Mouse (Mus musculus) layer of hippocampus, postnatal 36 days (tissue): ENCODE data around the gene Creb3l1. TPM values are rescaled to one million over a fixed set of nuclear protein-coding genes. Genes with fewer than 3 reads are reported as not detected.

Experiments
- DNase-seq, 2 experiments: peaks; one replicate each; pipeline ENCODE4 v3.0.0; 2022
- total RNA-seq, 2 experiments: library from RNA; stranded (reverse); gene quantifications; 2 replicates each; pipeline ENCODE4 v1.2.3; 2021

Creb3l1 gene
- 1 to 10 TPM; 3.4 to 4.3 TPM for total RNA-seq

GRCm38 (mm10) chr2:92024274-92024672 is at the start of gene Creb3l1:
Creb3l1 (minus strand) TSS chr2:92024502.
- DNase-seq, result peak; percentile 45 to 49

DNA sequence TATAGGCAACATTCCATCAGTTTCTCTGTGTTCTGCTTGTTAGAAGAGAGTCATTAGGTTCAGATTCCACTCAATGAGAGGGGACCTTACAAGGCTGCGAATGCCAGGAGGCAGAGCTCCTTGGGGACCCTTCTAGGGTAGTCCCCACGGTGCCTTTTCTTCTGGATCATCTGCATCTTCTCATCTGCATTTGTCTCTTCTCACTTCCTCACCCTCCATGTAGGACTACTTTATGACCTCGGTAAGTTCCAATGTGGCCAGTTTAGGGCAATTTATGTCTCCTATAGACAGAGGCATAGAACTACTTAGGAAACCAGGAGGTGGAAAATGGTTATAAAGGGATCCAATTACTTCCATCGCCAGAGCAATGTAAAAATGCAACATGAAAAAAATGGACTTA is 46.8 kb upstream of the Creb3l1 start:
- no peak for DNase-seq

DNA sequence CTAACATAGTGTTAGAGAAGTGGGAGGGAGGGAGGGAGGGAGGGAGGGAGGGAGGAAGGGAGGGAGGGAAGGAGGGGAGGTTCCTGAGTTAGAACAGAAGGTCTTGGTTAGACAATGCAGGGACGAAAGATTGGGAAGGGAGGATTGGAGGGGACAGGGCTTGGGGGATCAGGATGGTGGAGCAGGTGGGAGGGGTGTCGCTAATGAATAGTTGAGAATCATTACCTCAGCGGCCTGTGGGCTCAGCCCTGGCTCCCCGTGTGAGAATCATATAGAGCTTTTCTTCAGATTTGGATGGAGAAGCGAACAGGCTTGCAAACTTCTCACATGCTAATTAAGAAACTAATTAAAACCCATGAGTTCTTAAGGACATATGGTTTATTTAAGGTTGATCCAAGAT is 45.3 kb upstream of the Creb3l1 start:
- DNase-seq, result no peak

- DNase-seq, result no peak
These were observed 43.3 kb upstream of the Creb3l1 start for GRCm38 (mm10) chr2:92067600-92067999.

DNA sequence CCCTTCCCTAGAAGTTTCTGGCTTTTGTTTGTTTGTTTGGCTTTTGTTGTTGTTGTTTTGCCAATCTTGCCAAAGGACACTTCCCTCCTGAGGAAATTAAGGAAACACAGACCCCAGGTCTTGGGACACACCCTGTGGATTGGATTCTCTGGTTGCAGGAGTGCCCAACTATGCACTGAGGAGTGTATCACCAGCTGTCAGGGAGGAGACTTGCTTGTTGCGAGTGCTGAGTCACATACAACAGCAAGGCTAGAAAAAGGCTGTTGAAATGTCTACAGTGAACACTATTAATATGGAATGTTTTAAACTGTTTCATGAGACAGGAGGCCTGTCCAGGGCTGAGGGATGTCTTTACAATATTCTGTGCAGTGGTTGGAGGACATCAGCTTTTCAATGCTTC is 42.6 kb upstream of the Creb3l1 start:
- DNase-seq, result no peak

DNA sequence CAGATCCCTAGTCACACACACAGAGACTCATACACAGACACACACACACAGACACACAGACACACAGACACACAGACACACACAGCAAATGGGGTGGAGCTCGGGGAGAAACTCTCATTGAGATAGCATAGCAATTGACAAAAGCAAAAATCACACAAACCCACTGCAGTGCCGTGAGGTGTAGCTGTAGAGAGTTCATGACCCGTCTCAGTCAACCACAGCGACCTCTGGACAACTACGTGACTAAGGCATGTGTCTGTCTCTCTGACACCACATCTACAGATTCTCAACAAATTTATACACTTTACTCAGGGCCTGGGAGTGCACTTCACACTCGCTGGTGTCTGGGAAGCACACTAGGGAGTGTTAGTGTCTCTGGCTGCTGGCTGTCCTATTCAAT is 41.6 kb upstream of the Creb3l1 start:
- no peak for DNase-seq

DNA sequence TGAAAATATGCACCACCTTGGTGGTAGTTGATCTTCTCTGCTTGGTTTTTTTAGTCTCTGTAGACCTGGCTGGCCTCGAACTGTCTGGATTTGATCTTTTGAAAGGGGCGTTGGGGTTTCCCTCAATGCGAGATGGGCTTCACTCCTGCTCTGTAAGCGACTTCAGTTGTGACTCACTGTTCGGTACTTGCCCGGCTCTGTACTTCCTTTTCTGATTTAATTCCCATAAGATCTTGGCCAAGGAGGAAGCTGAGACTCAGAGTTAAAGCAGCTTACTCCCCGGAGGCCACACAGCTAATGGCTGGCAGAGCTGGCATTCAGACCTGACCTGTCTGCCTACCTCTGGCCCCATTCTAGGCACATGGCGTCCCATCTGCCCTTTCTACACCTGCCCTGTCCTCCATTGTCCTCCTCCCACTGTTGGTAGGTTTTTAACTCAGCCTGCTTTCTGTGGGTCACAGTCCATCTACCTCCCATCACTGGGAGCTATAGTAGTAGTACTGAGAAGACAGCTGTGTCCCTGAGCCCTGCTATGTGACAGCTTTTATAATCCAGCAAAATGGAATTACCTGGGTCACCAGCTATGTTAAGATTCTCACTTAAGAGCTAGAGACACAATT is 41.1 kb upstream of the Creb3l1 start:
- no peak for DNase-seq

- no peak for DNase-seq
These were observed 38.8 kb upstream of the Creb3l1 start for GRCm38 (mm10) chr2:92063106-92063505.

GRCm38 (mm10) chr2:92061337-92061736 is 37.0 kb upstream of the Creb3l1 start:
- peak in 1 of 2 experiments; percentile 45 for DNase-seq

GRCm38 (mm10) chr2:92060291-92060690 is 36.0 kb upstream of the Creb3l1 start:
- no peak for DNase-seq

DNA sequence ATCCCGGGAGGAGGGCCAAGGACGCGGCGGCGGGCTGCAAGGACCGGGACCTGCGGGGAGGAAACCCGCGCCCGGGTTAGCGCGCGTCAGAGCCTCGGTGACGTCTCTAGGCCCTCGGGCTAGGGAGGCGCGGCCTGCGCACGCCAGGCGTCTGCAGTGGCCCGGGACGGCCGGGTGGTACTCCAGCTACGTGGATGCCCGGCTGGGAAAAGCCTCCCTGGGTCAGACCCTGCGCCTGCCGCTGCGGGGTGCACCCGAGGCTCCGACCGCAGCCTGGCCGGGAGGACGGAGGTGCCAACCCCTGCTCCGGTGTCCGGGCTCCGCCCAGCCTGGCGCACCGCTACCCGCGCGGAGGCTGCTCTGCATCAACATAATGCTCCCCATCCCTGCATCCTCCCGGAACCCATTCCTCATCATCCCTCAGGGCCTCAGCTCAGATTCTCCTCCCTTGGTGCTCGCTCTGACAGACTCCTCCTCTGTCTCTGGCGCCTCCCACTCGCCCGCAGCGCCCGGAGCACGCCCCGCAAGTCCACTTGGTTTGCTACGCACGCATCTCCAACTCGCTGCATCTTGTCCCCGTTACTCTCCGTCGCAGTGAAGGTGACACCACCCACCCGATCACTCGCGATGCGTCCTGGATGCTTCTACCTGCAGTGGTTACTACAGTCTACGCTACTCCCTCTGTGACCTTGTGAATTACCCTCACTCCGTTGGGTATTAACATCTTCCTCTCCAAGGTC is 35.3 kb upstream of the Creb3l1 start:
- DNase-seq, result peak; percentile 69 to 76

DNA sequence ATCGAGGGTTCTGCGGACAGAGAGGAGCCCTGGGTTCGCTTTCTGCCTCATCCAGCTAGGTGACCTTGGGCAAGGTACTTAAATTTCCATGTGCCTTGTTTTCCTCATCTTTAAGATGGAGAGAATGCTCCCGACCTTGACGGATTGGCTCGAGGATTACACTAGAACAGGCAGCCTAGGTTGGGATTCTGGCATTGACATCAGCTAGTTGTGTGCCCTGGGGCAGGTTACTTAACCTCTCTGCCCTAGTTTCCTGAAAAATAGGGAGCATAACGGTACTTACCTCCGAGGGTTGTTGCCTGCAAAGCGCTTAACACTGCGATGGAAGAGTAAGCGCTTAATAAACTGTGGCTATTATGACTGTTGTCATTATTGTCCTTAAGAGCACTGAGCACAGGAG is 34.6 kb upstream of the Creb3l1 start:
- no peak for DNase-seq

DNA sequence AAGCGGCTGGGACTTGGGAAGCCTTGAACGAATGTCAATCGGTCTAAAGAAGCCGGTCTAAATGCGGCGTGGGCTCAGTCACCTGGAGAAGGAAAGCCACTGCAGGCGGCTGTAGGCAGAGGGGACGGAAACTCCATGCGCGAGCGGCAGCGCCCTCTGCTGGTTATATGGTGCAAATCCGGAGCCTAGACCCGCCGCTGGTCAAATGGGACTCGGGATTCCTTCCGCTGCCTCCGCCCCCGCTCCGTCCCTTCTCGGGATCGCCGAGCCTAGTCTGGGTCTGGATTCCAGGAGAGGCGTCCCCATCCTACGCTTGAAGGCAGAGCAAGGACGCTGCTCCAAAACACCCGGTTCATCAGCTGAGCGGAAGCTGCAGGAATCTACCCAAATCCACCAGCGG is 34.2 kb upstream of the Creb3l1 start:
- peak; percentile 92 to 93 for DNase-seq

DNA sequence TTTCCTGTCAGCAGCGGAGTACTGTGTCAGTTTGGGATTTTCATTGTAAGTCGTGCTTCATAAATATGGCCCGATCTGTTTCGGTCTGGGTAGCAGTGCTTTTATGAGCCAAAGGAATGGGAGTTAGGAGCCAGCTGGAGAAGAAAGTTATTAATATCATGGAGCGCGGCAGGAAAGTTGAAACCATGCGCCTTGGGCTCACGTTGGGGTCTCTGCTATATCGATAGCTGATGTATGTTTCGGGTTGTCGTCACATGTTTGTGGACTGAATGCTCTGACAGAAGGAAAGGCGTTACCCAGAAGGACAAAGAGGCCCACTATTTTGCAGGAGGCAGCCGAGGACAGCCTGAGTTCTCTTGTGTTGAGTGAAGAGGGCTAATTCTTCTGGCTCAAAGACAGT is 32.5 kb upstream of the Creb3l1 start:
- DNase-seq, result no peak

GRCm38 (mm10) chr2:92055831-92056236 is 31.5 kb upstream of the Creb3l1 start:
- DNase-seq, result peak; percentile 50 to 61

DNA sequence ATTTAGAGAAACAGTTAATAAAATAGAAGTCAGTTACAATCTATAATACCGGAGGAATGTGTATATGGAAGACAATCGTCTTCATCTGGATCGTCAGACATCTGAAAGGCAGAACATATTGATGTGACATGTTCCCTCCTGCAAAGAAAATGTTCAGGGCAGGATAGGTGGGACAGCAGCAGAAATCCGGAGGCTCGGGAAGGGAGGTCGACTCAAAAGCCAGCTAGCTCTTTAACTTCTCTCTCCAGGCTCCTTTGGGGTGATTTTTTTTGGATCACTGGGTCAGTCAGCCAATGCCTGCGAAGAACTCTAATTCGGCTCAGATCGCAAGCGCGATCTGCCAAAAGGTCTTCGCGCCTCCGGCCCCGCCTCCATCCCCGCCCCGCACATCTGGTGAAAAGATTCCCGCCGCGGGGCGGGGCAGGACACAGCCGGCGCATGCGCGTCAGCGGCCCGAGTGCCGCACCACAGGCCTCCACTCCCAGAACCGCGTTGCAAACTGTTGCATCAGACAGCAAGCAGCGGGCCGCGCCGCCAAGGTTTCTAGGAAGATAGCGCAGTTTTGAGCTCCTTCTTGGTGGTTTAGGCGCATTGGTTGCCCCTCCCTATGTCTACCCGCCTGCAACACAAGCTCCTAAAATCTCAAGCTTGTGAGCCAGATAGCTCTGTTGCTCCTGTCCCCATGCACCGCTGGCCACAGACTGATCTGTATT is 31.0 kb upstream of the Creb3l1 start:
- peak; percentile 83 to 85 for DNase-seq

- no peak for DNase-seq
These were observed 28.5 kb upstream of the Creb3l1 start for GRCm38 (mm10) chr2:92052754-92053153.

GRCm38 (mm10) chr2:92052188-92052587 is 27.9 kb upstream of the Creb3l1 start:
- peak; percentile 58 to 61 for DNase-seq

- no peak for DNase-seq
These were observed 23.9 kb upstream of the Creb3l1 start for GRCm38 (mm10) chr2:92048034-92048690.

DNA sequence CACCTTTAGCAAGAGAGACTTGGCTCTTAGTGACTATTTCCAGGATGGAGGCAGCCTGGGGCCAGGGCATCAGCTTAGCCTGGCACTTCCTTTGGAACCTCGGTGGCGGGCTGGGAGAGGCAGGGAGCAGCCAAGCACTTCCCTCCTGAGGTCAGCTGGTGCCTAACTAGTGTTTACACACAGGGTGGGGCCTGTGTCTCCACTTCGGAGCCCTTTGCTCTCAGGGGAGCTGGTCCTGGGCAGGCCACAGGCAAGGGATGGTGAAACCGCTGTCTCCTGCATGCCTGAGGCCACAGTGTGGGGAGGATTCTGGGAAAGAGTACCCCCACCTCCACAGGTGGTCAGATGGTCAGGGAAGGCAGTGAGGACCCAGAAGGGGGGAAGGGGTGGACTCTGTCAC is 23.3 kb upstream of the Creb3l1 start:
- no peak for DNase-seq

DNA sequence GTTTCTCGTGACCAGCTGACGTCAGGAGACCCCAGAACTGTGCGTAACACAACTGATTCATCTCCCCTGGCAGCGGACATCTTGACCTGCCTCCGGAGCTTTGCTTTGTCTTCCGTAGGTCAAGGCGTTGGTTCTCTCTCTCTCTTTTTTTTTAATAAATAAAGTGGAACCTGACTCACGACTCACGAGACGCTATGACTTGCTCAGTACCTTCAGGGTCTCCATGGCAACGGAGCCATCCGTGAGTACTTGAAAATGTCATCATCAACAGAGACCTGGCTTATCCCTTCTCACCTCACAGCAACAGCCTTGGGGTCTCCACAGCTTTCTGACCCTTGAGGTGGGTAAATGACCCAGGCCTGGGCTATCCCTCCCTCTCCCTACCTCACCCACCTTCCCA is 19.0 kb upstream of the Creb3l1 start:
- no peak for DNase-seq

- no peak for DNase-seq
These were observed 17.2 kb upstream of the Creb3l1 start for GRCm38 (mm10) chr2:92041538-92041937.

DNA sequence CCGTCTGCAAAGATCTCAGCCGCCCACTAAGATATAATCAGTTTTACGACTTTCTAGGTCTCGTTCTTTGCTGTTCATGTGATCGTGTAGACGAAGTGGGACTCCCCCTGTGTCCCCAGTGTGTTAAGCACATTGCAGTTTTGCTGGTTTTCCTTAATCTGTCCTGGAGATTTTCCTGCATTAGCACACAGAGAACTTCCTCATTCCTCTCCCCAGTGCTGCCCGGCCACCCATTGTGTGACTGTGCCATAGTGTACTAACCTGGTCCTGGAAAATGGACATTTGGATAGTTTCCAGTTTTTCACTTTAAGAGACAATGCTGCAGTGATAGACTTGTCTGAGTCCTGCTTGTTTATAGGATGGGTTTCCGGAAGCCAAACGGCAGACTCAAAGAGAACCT is 10.0 kb upstream of the Creb3l1 start:
- no peak for DNase-seq
